Mouse (Mus musculus) spleen, adult 18-20 months (tissue): ENCODE results near the gene Zfp710.
"Not testable (repeated sequence)": the region's sequence is repeated elsewhere in the genome, so short reads cannot be mapped to it uniquely, and the experiment has no call there.

Experiments used
- DNase-seq, 2 experiments: peaks; one replicate each; pipeline ENCODE4 v3.0.0; 2022; ENCODE audit warnings: mixed read lengths in 2 of 2

Zfp710 gene

GRCm38 (mm10) chr7:80026990-80027635 lies 2.5 kb downstream of the Zfp710 start:
- DNase-seq: peak; percentile 81 to 86

DNA sequence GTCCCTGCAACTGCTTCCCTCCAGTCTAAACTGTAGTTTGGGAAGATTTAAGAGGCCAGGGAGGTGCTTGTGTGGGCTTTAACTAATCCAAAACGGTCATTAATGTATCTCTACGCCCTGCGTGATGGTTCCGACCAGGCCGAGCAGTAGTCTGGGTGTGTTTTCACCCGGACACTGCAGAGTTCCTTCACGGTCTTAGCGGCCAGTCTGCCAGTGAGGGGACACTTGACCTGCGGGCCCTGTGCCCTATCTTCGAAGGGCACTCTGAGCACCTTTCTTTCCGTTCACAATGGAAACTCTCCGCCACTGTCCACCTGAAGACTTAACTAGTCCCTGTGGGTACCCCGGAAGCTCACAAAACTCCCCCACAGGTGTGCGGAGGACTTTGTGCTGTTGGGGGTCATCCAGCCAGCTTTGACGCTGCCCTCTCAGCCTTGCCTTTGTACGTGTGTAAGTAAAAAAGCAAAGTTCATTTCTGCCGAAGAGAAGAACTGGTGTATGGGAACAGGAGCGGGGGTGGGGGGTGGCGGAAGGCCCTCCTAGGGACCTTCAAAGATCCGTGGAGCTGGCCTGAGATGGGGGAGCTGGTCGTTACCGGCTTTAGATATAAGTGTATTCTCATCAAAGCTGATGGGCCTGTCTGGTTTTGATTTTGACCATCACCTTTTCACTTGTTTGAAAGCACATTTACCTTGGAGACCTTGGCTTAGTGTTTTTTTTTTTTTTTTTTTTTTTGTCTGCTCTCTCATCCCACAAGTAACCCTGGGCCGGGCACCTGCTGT lies 3.2 kb downstream of the Zfp710 start:
- DNase-seq: peak; percentile 28 to 52

DNA sequence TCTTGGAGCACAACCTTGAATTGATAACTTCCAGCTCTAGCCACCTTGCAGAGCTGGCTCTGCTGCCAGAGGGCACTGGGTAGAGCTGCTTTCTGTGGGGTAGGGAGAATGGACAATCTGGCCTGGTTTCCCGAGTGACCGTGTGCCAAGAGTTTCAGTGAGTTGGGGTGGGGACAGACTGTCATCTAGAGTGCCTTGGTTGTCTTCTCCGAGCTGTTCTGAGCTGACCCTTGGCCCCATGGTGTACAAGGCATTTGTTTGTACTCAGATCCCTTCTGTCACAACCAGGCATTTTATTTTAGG lies 3.8 kb downstream of the Zfp710 start:
- DNase-seq: peak in 1 of 2 experiments; percentile 24

DNA sequence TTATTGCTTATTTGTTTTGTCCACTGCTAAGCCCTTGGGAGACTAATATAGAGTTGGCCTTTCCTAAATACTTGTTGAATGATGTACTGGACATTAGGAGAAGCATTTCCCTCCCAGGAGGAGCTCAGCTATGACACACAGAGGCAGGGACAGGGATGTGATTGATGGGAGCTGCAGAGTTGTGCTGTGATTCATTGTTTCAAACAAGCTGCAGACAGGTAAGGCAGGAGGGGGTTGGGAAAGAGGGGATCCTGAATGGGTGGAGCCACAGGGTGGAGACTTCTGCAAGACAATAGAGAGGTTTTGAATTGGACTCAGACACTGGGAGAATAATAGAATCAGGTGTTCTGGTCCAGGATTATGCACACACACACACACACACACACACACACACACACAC lies 5.4 kb downstream of the Zfp710 start:
- DNase-seq: no peak

GRCm38 (mm10) chr7:80030486-80030885 lies 5.9 kb downstream of the Zfp710 start:
- no peak for DNase-seq

DNA sequence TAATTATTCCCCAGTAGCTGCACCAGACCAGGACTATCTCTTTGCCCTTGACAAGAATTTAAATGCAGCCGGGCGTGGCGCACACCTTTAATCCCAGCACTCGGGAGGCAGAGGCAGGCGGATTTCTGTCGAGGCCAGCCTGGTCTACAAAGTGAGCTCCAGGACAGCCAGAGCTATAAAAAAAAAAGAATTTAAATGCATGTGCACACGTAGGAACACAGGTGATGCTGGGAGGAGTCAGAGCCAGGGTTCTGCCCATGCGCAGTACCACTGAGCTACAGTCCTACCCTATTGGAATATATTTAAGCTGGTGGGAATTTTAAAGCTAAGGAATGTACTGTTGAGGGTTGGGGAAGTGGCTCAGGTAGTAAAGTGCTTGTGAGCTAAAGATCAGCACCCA lies 6.4 kb downstream of the Zfp710 start:
- DNase-seq: no peak

DNA sequence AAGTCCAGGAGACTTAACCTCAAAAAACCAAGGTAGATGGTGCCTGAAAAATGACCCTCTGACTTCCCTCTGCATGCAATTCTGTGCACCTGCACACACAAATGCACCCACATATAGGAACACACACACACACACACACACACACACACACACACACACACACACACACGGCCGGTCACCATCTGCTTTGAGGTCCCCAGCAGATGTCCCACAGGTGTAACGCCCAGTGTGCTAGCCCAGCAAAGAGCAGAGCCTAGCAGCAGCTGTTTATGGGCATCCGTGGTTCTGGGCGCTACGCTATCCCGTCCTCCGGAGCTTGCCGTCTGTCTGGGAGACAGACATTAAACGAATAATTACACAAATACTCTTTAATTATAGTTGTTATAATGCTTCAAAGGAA lies 6.9 kb downstream of the Zfp710 start:
- DNase-seq: no peak

DNA sequence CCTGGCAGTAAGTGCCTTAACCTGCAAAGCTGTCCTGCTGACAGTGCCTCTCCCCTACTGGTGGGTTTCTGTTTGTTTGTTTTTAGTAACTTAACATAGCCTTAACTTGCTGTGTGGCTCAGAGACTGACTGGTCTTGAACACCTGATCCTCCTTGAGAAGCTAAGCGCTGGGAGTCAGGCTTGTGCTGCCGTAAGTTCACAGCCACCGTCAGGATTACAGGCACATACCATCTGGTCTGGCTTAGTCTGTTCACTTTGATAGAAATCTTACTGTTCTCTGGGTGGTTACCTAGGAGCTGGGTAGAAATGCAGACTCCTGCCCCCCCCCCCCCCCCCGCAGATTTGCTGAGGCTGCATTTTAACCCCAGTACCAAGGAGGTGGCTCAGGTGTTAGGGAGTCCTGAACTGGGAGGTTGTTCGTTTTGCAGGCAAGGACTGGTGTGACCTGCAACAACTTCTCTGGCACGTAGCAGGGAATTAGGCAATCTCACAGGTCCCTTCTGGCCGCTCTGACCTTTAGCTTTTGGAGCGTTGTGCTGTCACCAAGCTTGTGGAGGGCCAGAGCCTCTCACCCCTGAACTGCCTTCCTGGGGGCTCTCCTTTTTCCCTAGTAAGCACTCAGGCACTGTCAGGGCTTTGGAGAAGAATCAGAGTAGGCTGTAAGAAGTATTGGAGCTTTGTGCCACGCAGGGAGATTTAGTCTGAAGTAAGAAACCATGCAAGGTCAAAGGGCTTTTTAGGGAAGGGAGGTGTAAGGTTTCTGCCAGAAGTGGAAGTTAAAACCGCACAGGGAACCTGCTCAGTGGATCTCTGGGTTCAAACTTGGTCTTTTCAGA lies 7.8 kb downstream of the Zfp710 start:
- DNase-seq: no peak

GRCm38 (mm10) chr7:80033064-80033717 lies 8.6 kb downstream of the Zfp710 start:
- no peak for DNase-seq

DNA sequence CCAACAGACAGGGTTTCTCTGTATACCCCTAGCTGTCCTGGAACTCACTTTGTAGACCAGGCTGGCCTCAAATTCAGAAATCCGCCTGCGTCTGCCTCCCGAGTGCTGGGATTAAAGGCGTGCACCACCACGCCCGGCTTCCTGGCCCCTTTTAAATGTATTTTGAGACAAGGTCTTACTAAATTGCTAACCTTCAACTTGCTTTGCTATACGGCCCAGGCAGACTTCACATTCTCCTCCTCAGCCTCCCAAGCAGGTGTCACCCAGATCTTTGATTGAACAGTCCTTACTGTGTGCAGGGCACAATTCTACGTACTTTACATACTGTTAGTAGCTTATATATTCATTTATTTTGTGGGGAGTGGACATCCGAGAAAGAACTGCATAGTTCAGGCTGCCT lies 9.2 kb downstream of the Zfp710 start:
- DNase-seq: no peak

GRCm38 (mm10) chr7:80035086-80035485 lies 10.5 kb downstream of the Zfp710 start:
- no peak for DNase-seq

DNA sequence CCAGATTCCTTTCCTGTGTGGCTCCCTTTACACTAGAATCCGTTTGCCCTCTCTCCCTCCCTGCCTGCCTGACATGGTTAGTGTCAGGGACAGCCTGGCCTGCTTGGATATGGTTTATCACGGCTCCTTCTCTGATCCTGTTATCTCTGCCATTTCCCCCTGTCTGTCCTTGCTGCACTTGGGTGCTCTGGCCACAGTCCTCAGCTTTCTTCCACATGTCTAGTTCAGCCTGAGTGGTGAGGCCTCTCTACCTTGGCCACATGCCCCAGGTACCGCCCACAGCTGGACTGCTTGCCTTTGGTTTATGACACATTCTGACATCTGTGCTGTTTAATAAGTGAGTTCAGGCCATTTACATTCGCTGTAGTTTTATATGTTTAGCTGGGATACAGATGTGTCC lies 11.1 kb downstream of the Zfp710 start:
- no peak for DNase-seq

GRCm38 (mm10) chr7:80039699-80040098 lies 15.1 kb downstream of the Zfp710 start:
- DNase-seq: no peak

DNA sequence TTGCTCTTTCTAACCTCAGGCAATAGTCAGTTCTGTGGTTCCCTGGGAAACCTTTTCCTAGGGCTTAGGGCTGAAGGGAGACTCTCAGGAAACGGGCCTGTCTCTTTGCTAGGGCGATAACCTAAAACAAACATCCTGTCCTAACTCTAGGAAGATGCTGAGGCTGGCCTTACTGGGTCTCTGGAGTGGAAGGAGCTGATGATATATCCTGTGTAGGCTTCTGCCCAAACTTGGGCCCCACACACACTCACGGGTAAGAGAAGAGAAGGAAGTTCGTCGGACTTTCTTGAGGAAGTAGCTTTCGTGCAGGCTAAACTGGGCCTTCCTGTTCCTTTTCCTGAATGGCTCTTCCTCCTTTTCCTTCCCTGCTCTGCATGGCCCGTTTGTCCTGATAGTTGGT lies 19.6 kb downstream of the Zfp710 start:
- no peak for DNase-seq

DNA sequence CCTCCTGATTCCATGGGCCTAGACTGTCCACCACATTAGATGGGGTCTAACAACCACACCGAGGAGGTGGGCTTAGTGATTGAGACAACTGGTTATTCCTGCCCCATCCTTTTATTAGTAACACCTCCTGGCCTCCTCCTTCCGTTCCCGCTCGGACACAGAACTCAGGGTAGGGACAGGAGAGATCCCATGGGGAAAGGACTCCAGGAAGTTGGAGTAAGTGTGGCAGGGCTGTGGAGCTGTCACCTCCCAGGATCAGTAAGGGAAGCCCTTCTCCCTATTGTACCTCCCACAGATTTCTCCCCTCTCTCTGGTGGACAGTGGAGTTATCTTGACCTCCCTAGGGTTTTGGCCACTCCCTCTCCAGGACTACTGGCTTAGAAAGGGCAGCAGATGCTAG lies 22.4 kb downstream of the Zfp710 start:
- no peak for DNase-seq

GRCm38 (mm10) chr7:80049746-80050145 lies 25.1 kb downstream of the Zfp710 start:
- DNase-seq: no peak

DNA sequence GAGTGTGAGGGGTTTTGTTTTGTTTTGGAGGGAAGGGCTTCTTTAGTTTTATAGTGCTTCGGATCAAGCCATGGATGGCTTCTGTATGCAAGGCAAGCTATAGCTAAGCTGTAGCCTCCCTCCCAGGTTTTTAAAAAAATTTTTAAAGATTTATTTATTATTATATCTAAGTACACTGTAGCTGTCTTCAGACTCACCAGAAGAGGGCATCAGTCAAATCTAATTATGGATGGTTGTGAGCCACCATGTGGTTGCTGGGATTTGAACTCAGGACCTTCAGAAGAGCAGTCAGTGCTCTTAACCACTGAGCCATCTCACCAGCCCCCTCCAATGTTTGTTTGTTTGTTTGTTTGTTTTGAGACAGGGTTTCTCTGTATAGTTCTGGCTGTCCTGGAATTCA lies 25.8 kb downstream of the Zfp710 start:
- not testable (repeated sequence) for DNase-seq

DNA sequence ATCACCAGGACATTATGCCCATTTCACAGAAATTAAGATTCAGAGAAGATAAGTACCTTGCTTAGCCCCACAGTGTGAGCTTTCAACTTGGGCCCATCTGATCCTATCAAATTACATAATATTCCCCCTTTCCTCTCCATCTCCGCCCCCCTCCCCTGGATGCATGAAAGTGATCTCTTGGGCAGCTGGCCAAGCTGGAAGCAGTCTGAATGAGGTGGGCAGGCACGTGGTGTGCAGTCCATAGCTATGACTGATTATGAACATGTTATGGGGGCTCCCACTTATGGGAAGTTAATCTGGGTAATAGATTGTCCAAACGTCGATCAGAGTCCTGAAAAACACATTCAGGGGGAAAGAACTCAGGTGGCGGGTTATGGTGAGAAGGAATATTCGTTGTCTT lies 27.2 kb downstream of the Zfp710 start:
- DNase-seq: no peak

- DNase-seq: no peak
Measured at GRCm38 (mm10) chr7:80052261-80052660, 27.6 kb downstream of the Zfp710 start.

DNA sequence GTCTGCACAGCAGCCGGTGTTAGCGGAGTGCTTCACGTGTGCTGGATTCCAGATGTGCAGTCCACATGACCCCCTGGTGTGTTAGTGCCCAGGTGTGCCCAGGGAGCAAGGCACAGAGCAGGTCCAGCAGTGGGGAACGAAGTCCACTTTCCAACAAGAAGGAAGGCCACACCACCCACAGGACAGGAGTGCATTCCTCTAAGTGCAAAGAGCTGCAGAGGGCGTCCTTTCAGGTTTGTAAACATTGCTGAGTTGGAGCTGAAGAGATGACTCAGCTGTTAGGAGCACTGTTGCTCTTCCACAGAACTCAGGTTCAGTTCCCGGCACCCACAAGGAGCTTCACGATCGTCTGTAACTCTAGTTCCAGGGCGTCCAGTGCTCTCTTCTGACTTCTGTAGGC lies 28.5 kb downstream of the Zfp710 start:
- no peak for DNase-seq

DNA sequence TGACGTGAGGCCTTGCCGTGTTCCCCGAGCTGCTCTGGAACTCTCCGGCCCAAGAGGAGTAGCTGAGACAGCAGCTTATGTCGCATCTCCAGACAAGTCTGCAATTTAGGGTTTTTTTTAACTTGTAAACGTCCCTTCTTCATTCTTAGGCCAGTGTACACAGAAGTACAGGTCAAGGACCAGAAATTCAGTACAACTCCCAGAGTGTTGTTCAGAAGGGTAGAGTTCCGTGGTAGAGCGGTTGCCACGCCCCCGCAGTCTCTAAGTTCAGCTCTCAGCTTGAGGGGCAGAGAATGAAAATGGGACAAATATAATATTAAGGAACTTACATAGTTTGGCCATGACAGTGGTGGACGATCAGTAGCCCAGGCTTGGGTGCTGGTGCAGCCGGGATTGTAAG lies 31.2 kb downstream of the Zfp710 start:
- no peak for DNase-seq

- DNase-seq: no peak
Measured at GRCm38 (mm10) chr7:80057002-80057691, 32.5 kb downstream of the Zfp710 start.

- DNase-seq: no peak
Measured at GRCm38 (mm10) chr7:80057781-80058180, 33.2 kb downstream of the Zfp710 start.
